Mouse (Mus musculus): ENCODE measurements around the gene Prr3.

Prr3 gene

DNA sequence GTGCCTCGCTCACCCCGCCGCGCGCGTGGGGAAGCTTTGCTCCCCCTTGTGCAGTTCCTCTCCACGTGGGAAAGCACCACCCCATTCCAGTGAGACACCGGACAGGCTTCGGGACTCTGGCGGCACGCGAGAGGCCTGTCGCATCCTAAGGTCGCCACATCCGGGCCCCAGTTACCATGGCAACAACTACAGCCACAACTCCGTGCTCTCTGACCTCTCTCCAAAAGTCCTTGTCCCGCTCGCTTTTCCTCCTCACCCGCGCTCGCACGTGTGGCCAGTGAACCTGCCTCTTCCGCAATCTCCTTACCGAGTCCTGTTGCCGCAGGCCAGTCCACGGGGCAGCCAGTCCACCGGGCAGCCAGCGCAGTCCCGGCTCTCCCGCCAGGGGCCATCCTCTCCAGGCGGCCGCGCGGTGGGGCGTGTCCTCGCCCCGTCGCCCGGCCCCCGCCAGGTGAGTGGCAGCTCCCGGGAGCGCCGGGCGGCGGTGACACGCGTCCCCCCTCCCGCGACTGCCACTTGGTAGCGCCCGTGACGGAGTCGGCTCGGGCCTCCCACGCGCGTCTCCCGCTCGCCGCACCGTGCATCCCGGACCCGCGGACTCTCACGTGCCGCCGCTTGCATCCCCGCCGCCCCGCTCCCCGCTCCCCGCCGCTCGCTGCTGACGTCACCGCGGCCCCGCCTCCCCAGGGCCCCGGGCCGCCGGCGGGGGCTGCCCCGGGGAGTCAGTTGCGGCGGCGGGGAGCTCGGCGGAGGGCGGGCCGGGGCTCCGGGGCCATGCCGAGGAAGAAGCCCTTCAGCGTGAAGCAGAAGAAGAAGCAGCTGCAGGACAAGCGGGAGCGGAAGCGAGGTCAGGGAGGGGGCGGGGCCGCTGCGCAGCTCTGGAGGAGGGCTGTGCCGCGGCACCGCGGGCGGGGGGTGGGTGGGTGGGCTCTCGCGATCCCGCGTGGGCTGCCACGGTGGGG lies at the start of gene Prr3, which contains the start of gene Gnl1:
Gene Prr3 (minus strand): TSS at position 836 of the 962 bp plus-strand sequence.
Gene Gnl1 (plus strand): TSS at position 451 of the 962 bp plus-strand sequence.
- TF ChIP-seq GATA4 (IDR thresholded peaks at IDR 0.05; ENCODE audit: insufficient replicate concordance, low read length) = peak; percentile 13; the same call in 1 of the 2 replicates

DNA sequence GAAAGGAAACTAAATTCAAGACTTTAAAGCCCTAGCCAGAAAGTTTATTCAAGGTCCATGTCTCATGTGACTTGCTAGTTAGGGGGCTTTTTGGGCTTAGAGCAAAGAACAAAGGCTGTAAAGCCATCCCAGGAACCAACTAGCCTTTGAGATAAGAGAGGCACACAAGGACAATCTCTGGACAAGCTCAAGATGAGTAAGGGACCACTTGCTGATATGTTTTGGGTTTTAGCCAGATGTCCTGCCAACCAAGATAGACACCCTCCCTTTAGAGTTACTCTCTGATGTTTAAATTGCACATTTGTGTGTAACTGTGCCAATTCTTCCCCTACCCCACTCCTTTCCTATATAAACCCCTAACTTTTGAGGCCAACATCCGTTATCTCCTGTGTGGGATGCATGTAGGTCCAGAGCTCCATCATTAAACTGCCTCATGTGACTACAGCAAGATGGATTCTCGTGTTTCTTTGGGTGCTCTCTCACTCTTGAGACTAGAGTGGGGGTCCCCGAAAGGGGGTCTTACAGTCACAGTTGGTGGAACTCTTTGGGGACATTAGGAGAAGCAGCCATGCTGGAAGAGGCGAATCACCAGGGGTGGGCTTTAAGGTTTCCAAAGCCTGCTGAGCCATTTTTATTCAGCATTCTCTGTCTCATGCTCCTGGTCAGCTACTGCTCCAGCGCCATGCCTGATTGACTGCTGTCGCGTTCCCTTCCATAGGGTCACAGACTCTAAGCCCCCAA lies 49.0 kb upstream of the Prr3 start:
- TF ChIP-seq GATA4 (IDR thresholded peaks at IDR 0.05; ENCODE audit: insufficient replicate concordance, low read length) = no peak

DNA sequence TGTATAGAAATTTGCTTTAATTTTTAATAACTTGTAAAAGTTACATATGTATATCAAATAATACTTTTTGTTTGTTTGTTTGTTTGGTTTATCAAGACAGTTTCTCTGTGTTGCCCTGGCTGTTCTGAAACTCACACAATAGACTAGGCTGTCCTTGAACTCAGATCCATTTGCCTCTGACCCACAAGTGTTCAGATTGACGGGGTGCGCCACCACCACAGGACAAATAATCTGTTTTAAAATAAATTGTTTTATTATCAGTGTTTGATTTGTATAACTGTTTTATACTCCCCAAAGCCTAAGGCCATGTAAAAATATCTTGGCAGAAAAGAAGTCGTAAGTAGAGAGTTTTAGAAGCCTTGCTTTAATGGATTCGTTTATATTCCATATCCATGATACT lies 47.6 kb upstream of the Prr3 start:
- TF ChIP-seq GATA4 (IDR thresholded peaks at IDR 0.05; ENCODE audit: insufficient replicate concordance, low read length) = no peak

DNA sequence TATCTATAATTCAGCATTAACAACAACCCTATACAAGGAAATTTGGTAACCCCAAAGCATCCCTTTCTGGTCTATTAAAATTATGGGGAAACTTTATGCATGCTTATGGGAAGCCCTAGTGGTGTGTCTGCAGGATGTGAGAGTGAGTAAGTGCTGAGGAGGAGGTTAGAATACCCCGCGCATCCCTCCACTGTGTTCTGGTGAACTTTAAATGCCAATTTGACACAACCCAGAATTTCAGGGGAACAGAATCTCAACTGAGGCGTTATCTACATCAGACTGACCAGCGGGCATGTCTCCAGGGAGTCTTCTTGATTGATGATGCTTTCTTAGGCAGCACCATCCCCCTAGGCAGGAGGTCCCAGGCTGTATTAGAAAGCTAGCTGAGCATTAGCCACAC lies 45.9 kb upstream of the Prr3 start:
- TF ChIP-seq GATA4 (IDR thresholded peaks at IDR 0.05; ENCODE audit: insufficient replicate concordance, low read length) = no peak

DNA sequence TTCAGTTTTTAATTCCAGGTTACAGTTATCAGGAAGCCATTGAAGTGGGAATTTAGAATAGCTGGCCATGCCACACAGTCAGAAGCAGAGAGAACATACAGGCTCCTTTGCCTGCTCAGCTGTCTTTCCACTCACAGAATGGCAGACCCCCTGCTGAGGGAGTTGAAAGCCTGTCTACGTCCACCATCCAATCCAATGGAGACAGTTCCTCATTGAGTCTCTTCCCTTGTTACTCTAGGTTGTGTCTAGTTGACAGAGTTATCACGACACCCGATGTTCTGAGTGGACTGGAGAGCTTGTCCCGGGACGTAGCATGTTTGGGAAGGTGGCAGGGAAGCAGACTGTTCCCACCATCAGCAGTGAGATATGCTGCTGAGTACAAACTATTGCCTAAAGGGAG lies 45.2 kb upstream of the Prr3 start:
- peak; percentile 75; the same call in 1 of the 2 replicates for TF ChIP-seq GATA4 (IDR thresholded peaks at IDR 0.05; ENCODE audit: insufficient replicate concordance, low read length)

DNA sequence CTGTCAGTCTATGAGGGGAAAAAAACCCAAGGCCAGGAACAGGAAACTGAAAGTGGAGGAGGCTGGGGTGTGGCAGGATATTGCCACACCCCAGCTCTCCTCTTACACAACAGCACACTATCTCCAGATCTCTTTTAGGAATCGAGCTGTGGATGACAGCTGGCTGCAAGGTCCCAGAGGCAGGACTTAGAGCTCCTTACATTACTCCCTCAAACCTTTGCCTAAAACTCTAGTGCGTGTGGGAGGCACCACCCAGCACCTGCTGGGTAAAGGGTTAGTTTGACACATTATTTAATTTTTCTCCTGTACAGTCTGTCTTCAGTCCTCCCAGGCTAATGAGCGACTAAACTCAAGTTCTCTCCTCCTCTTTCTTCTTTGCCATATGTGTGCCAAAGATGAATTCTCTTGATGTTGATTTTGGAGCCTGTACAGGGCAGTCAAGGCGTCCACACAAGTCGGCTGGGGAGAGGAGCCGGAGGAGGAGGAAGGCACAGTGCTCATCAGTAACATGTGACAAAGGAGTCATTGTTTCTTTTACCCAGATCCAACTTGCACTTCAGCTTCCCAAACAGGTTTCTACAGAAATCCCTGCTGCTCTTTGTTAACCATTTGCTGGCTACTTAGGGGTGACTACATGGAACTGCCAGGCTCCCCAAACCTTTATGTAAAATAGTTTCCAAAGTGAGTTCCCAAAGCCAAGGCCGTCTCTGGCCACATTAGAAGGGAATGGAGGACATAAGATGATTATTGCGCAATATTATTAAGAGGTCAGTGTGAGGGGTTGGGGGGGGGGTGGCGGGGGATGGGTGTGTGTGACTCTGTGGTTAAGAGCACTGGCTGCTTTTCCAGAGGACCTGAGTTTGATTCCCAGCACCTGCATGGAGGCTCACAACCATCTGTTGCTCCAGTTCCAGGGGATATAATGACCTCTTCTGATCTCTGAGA lies 43.9 kb upstream of the Prr3 start:
- peak; percentile 66; the same call in 1 of the 2 replicates for TF ChIP-seq GATA4 (IDR thresholded peaks at IDR 0.05; ENCODE audit: insufficient replicate concordance, low read length)

DNA sequence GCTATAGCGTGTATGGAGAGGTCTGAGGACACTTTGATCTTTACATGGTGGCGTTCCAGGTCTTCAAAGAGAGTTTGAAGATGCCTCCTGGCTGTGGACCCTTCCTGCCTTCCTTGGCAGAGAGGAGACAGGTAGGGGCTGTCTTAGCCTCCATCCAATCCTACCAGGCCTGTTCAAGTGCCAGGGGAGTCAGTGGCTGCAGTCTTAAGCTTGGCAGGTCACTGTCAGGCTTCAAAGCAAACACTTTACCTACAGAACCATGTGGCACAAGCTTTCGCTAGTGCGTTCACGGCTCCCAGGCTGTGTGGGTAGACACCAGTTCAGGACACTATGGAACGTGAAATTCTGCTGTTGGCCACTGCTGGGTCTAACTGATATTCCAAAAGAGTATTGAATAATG lies 42.9 kb upstream of the Prr3 start:
- TF ChIP-seq GATA4 (IDR thresholded peaks at IDR 0.05; ENCODE audit: insufficient replicate concordance, low read length) = no peak

DNA sequence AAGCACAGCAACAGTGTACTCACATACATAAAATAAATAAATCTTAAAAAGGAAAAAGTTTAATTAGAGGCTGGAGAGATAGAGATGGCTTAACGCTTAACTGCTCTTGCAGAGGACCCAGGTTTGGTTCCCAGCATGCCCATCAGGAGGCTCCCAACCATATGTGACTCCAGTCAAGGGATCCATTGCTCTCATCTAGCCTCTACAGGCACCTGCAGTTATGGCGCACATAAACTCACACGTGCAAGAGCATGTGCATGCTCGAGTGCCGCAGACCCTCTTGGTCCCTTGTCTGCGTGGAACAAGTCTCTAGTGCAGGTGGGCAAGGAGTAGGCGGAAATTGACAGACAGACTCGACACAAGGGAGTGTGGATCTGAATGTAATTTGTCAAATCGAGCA lies 42.1 kb upstream of the Prr3 start:
- no peak for TF ChIP-seq GATA4 (IDR thresholded peaks at IDR 0.05; ENCODE audit: insufficient replicate concordance, low read length)

DNA sequence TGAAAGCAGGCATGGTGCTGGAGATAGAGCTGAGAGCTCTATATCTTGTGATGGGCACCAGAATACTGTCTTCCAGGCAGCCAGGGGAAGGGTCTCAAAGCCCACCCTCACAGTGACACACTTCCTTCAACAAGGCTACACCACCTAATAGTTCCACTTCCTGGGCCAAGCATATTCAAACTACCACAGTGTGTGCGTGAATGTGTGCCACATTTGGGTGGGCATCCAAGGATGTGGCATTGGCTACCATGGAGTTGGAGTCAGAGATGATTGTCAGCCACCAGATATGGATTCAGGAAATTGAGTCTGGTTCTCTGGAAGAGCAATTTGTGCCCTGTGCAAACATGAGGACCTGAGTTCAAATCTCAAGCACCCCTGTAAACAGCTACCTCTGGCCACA lies 41.3 kb upstream of the Prr3 start:
- TF ChIP-seq GATA4 (IDR thresholded peaks at IDR 0.05; ENCODE audit: insufficient replicate concordance, low read length) = no peak

DNA sequence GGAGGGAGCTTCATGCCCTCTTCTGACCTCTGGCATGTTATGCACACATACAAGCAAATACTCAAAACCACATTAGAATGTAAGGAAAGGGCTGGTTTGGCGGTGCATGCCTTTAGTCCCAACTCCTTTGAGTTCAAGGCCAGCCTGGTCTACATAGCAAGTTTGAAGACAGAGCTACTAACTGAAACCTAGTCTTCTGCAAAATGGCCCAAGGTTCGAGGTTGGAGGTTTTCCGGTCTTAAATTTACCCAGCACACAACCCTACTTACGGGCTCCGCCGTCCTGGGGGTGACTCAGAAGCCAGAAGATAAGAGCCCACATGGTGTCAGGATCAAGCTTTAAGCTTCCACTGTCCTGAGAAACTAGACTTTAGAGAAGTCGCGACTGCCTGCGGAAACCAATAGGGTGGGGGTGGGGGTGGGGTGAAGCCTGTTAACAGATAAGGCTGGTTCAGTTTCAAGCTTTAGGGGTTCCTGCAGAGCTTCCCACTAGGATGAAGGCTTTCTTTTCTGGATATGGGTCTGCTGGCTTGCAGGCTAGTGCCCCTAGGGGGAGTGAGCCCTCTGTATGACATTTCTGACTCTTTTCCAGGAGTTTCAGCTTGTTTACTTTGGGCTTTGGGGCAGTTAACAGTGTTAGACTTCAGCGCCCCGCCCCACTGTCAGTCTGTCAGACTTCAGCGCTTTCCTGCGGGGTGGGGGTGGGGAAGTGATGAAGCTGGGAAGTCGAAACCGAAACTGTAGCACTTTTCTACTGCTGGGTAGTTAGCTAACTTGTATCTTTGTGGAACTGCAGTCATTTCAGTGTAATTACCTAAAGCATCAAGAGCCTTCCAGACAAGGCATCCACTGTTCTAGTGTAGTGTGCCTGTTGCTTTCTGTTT lies 40.4 kb upstream of the Prr3 start, which contains the start of gene H2-T24:
Gene H2-T24 (minus strand): TSS at position 370 of the 883 bp plus-strand sequence.
- peak; percentile 89 for TF ChIP-seq GATA4 (IDR thresholded peaks at IDR 0.05; ENCODE audit: insufficient replicate concordance, low read length)

DNA sequence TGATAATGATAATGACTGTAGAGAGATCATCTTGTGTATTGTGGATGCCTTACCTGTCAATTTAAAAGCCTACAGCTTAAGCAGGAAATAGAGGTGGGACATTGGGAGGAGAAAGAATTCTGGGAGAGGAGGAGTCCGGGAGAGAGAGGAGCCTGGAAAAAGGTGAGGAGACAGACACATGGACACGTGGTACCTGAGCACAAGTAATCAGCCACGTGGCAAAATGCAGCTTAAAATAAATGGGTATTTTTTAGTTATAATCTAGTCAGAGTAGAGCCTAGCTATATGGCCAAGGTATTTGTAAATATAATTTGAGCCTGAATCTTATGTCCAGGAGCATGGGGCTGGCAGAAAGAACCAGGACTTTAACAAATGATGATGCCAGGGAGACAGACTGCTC lies 39.5 kb upstream of the Prr3 start:
- no peak for TF ChIP-seq GATA4 (IDR thresholded peaks at IDR 0.05; ENCODE audit: insufficient replicate concordance, low read length)

DNA sequence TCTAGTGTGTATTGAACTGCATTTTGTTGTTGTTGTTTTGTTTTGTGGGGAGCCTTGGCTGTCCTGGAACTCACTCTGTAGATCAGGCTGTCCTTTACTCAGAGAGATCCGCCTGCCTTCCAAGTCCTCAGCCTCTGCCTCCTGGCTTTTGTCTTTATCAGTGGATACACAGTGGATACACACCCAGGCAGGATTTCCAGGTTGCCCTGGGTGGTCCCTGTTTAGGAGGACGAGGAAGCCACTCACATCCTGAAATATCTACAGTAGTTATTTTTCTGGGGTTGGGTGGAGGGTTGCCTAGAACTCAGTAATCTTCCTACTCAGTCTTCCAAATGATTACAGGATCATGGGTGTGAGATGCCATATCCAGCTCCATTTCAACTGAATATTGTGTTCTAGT lies 38.9 kb upstream of the Prr3 start:
- peak; percentile 92 for TF ChIP-seq GATA4 (IDR thresholded peaks at IDR 0.05; ENCODE audit: insufficient replicate concordance, low read length)

DNA sequence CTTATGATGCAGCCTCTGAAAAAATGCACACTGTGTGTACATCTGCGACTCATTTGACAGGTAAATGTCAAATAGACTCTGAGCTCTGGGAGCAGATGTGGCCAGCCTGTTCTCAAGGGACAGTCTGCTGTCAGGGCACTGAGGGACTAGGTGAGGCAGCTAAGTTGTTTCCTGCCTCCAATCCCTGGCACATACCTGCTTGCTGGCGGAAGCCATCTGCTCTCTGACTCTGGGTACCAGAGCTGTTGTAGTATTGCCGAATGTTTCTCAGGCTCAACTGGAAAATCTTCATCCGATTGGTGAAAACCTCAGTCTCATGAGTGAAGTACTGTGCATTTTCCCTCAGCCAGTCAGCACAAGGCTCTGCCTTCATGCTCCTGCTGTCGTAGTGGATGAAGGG lies 37.0 kb upstream of the Prr3 start:
- no peak for TF ChIP-seq GATA4 (IDR thresholded peaks at IDR 0.05; ENCODE audit: insufficient replicate concordance, low read length)

DNA sequence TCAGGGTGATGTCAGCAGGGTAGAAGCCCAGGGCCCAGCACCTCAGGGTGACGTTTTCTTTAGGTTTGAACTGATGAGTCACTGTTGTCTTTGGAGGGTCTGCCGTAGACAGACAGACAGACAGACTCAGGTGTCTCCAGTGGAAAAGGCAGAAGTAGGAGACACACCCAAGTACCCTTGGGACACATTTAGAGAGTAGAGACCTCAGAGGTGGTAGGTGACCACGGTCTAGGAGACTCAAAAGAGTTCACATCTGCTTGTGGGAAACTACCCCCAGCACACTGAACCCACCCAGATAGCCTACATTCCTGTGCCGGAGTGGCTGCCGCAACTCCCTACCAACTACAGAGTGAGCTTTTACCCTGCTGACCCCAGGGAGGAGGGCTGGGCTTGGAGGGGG lies 34.9 kb upstream of the Prr3 start:
- TF ChIP-seq GATA4 (IDR thresholded peaks at IDR 0.05; ENCODE audit: insufficient replicate concordance, low read length) = no peak
